Mouse (Mus musculus) MEL (cell line): Measurements from ENCODE around the gene Sucla2. TPM values are rescaled to one million over a fixed set of nuclear protein-coding genes. Genes with fewer than 3 reads are reported as not detected.

Source experiments
- DNase-seq: peaks from one replicate; pipeline ENCODE4 v3.0.0; 2011; ENCODE audit warnings: low read depth, low spot score
- H3K27ac ChIP-seq: 2 replicates; pipeline ENCODE4 v1.5.1; 2012; ENCODE audit warnings: low read depth, mild to moderate bottlenecking, control low read depth, low read length, moderate library complexity; ENCODE audit not compliant: control insufficient read depth
- H3K27me3 ChIP-seq, 2 experiments: fragments of 150-350 bp in 1 of 2; sonication (generic) in 1 of 2; 2 replicates each; pipeline ENCODE4 v1.6.1; 2012; ENCODE audit warnings: low read length in 2 of 2, mild to moderate bottlenecking in 2 of 2, improper control_type of control experiment in 1 of 2, moderate library complexity in 1 of 2; ENCODE audit not compliant: insufficient read depth in 2 of 2, control insufficient read depth in 1 of 2
- H3K36me3 ChIP-seq, 2 experiments: 2 replicates each; pipeline ENCODE4 v1.6.1; 2012 to 2014; ENCODE audit warnings: low read length in 2 of 2, improper control_type of control experiment in 1 of 2, inconsistent platforms in 1 of 2, mild to moderate bottlenecking in 1 of 2; ENCODE audit not compliant: insufficient read depth in 2 of 2, control insufficient read depth in 1 of 2
- H3K4me1 ChIP-seq, 2 experiments: fragments of 150-350 bp in 1 of 2; sonication (generic) in 1 of 2; 2 replicates each; pipeline ENCODE4 v1.6.1; 2012; ENCODE audit warnings: low read length in 2 of 2, improper control_type of control experiment in 1 of 2, mild to moderate bottlenecking in 1 of 2; ENCODE audit not compliant: insufficient read depth in 2 of 2, control insufficient read depth in 1 of 2
- H3K4me3 ChIP-seq, 2 experiments: fragments of 150-350 bp in 1 of 2; sonication (generic) in 1 of 2; 2 replicates each; pipeline ENCODE4 v1.5.1; 2012; ENCODE audit warnings: low read depth in 2 of 2, low read length in 2 of 2, mild to moderate bottlenecking in 2 of 2, moderate library complexity in 2 of 2, control low read depth in 1 of 2, improper control_type of control experiment in 1 of 2; ENCODE audit not compliant: control insufficient read depth in 1 of 2, insufficient read depth in 1 of 2
- H3K79me2 ChIP-seq: 2 replicates; pipeline ENCODE4 v1.6.1; 2012; ENCODE audit warnings: mild to moderate bottlenecking, low read length, moderate library complexity; ENCODE audit not compliant: control insufficient read depth, poor library complexity, insufficient read depth
- H3K9ac ChIP-seq: 2 replicates; pipeline ENCODE4 v1.6.1; 2012; ENCODE audit warnings: low read depth, mild to moderate bottlenecking, control low read depth, low read length, moderate library complexity; ENCODE audit not compliant: control insufficient read depth, poor library complexity, severe bottlenecking
- H3K9me3 ChIP-seq: fragments of 150-350 bp; sonication (generic); replicated peaks from 2 replicates; pipeline ENCODE4 v1.6.1; 2012; ENCODE audit warnings: mild to moderate bottlenecking, low read length, improper control_type of control experiment, moderate library complexity; ENCODE audit not compliant: insufficient read depth
- CHD1 ChIP-seq: IDR thresholded peaks from 2 replicates; pipeline ENCODE4 v1.6.1; 2012; ENCODE audit warnings: low read depth, mild to moderate bottlenecking, inconsistent platforms, low read length, improper control_type of control experiment
- CHD2 ChIP-seq: IDR thresholded peaks from 2 replicates; pipeline ENCODE4 v1.6.1; 2011; ENCODE audit warnings: low read length, improper control_type of control experiment
- GABPA ChIP-seq: IDR thresholded peaks from 2 replicates; pipeline ENCODE4 v1.6.1; 2012; ENCODE audit warnings: low read depth, mild to moderate bottlenecking, inconsistent platforms, low read length, improper control_type of control experiment, moderate library complexity
- GATA1 ChIP-seq: IDR thresholded peaks from 2 replicates; pipeline ENCODE4 v1.6.1; 2011; ENCODE audit warnings: low read depth, low read length, improper control_type of control experiment
- HCFC1 ChIP-seq: IDR thresholded peaks from 2 replicates; pipeline ENCODE4 v1.6.1; 2012; ENCODE audit warnings: low read depth, mild to moderate bottlenecking, inconsistent platforms, low read length, improper control_type of control experiment, moderate library complexity
- KAT2A ChIP-seq: conservative IDR thresholded peaks from 2 replicates; pipeline ENCODE4 v1.6.1; 2012; ENCODE audit warnings: low read depth, low read length, improper control_type of control experiment, inconsistent platforms
- MAFK ChIP-seq: IDR thresholded peaks from 2 replicates; pipeline ENCODE4 v1.6.1; 2011; ENCODE audit warnings: low read depth, mild to moderate bottlenecking, low read length, improper control_type of control experiment, borderline replicate concordance
- MAX ChIP-seq: IDR thresholded peaks from 2 replicates; pipeline ENCODE4 v1.6.1; 2011; ENCODE audit warnings: low read length, improper control_type of control experiment
- MXI1 ChIP-seq: IDR thresholded peaks from 2 replicates; pipeline ENCODE4 v1.6.1; 2011; ENCODE audit warnings: mild to moderate bottlenecking, low read depth, low read length, improper control_type of control experiment
- NELFE ChIP-seq: IDR thresholded peaks from 2 replicates; pipeline ENCODE4 v1.6.1; 2011; ENCODE audit warnings: low read depth, low read length, improper control_type of control experiment
- NRF1 ChIP-seq: IDR thresholded peaks from 2 replicates; pipeline ENCODE4 v1.6.1; 2014; ENCODE audit warnings: low read depth, mild to moderate bottlenecking, inconsistent platforms, low read length, improper control_type of control experiment, moderate library complexity; ENCODE audit not compliant: poor library complexity, insufficient read depth, severe bottlenecking
- POLR2AphosphoS2 ChIP-seq: IDR thresholded peaks from 2 replicates; pipeline ENCODE4 v1.6.1; 2011; ENCODE audit warnings: low read length, improper control_type of control experiment
- POLR2AphosphoS5 ChIP-seq: IDR thresholded peaks from 2 replicates; pipeline ENCODE4 v1.6.1; 2012; ENCODE audit warnings: low read depth, borderline replicate concordance, mild to moderate bottlenecking, inconsistent platforms, low read length, moderate library complexity, mixed read lengths
- RAD21 ChIP-seq: IDR thresholded peaks from 2 replicates; pipeline ENCODE4 v1.6.1; 2011; ENCODE audit warnings: mild to moderate bottlenecking, low read depth, low read length, improper control_type of control experiment
- SIN3A ChIP-seq: IDR thresholded peaks from 2 replicates; pipeline ENCODE4 v1.6.1; 2012; ENCODE audit warnings: low read length, improper control_type of control experiment, inconsistent platforms
- TAL1 ChIP-seq: IDR thresholded peaks from 2 replicates; pipeline ENCODE4 v1.6.1; 2012; ENCODE audit warnings: mild to moderate bottlenecking, inconsistent platforms, low read length, moderate library complexity, mixed read lengths
- TBP ChIP-seq: IDR thresholded peaks from 2 replicates; pipeline ENCODE4 v1.8.0; 2011; ENCODE audit warnings: low read depth, low read length, improper control_type of control experiment
- TCF12 ChIP-seq: IDR thresholded peaks from 2 replicates; pipeline ENCODE4 v1.6.1; 2014; ENCODE audit warnings: low read depth, mild to moderate bottlenecking, inconsistent platforms, low read length, improper control_type of control experiment, moderate library complexity
- USF1 ChIP-seq: IDR thresholded peaks from 2 replicates; pipeline ENCODE4 v1.6.1; 2014; ENCODE audit warnings: low read depth, mild to moderate bottlenecking, inconsistent platforms, low read length, improper control_type of control experiment, moderate library complexity
- USF2 ChIP-seq, 2 experiments: IDR thresholded peaks; 2 replicates each; pipeline ENCODE4 v1.6.1; 2011 to 2012; ENCODE audit warnings: improper control_type of control experiment in 2 of 2, low read length in 2 of 2, borderline replicate concordance in 1 of 2, inconsistent platforms in 1 of 2, low read depth in 1 of 2, mild to moderate bottlenecking in 1 of 2; ENCODE audit not compliant: insufficient read depth in 1 of 2
- ZC3H11A ChIP-seq: IDR thresholded peaks from 2 replicates; pipeline ENCODE4 v1.6.1; 2012; ENCODE audit warnings: low read depth, mild to moderate bottlenecking, inconsistent platforms, low read length, improper control_type of control experiment
- ZKSCAN1 ChIP-seq: IDR thresholded peaks from 2 replicates; pipeline ENCODE4 v1.6.1; 2012; ENCODE audit warnings: low read depth, mild to moderate bottlenecking, inconsistent platforms, low read length, improper control_type of control experiment, moderate library complexity
- ZMIZ1 ChIP-seq: IDR thresholded peaks from 2 replicates; pipeline ENCODE4 v1.6.1; 2012; ENCODE audit warnings: low read depth, mild to moderate bottlenecking, inconsistent platforms, low read length, improper control_type of control experiment, moderate library complexity
- ZNF384 ChIP-seq: IDR thresholded peaks from 2 replicates; pipeline ENCODE4 v1.6.1; 2012; ENCODE audit warnings: low read depth, mild to moderate bottlenecking, inconsistent platforms, low read length, improper control_type of control experiment
- polyA plus RNA-seq, 2 experiments: library from polyadenylated mRNA; stranded (reverse) in 1 of 2; unstranded in 1 of 2; fragments of >175 nt in 1 of 2; fragments of >200 nt in 1 of 2; gene quantifications; 2 replicates each; pipeline versions ENCODE4 v1.2.1 to v1.2.4; 2012; ENCODE audit warnings: low replicate concordance in 2 of 2, low read depth in 1 of 2; ENCODE audit not compliant: insufficient read length in 2 of 2, insufficient read depth in 1 of 2, missing spikeins in 1 of 2
- total RNA-seq: library from RNA; depleted of rRNA; stranded (reverse); fragments of 300-350 nt; gene quantifications from 2 replicates; pipeline ENCODE4 v1.2.3, GENCODE M21; 2012

Sucla2 gene
- total and polyA plus RNA-seq, 3 experiments, result 59.4 to 65.5 (median 61.6) TPM

DNA sequence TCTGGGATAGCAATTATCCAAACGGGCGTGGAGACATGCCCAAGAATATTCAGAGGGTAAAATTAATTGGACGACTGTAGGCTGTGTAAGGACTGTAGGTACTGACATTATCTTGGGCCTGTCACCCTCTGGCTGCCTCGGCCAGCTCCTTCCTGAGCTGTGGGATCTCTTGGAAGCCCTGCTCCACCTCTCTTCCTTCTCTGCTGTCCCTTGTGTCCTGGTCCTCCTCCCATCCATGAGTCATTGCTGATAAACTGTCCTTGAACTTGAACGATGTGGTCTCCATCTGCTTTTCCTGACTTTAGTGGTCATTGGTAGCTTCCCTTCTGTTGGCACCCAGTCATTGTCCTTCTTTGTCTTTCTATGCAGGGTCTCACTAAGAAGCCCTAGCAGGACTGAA, 38.5 kb upstream of the Sucla2 start:
- Histone ChIP-seq H3K9me3 (no peaks in the 10 kb centered on the region), H3K27ac (no peak overlapping the region), H3K79me2 (no peaks in the 10 kb centered on the region), H3K27me3 (no peaks in the 10 kb centered on the region; a peak in 2 of 4 replicates), H3K36me3 (no peaks in the 10 kb centered on the region), H3K4me1 (no peaks in the 10 kb centered on the region), H3K9ac (no peak overlapping the region), H3K4me3 (no peak overlapping the region)
- TF ChIP-seq USF2 (IDR thresholded peaks at IDR 0.05; ENCODE audit: borderline replicate concordance in 1 of 2, insufficient read depth in 1 of 2, low read depth in 1 of 2, low read length in 2 of 2) (no peak), ZMIZ1 (no peak), ZKSCAN1 (no peak), POLR2AphosphoS2 (no peak), KAT2A (no peak), ZC3H11A (no peak), TCF12 (no peak), CHD2 (no peak), NRF1 (no peak), MXI1 (no peak), SIN3A (no peak), NELFE (no peak), GATA1 (no peak)
- DNase-seq, result no peak

DNA sequence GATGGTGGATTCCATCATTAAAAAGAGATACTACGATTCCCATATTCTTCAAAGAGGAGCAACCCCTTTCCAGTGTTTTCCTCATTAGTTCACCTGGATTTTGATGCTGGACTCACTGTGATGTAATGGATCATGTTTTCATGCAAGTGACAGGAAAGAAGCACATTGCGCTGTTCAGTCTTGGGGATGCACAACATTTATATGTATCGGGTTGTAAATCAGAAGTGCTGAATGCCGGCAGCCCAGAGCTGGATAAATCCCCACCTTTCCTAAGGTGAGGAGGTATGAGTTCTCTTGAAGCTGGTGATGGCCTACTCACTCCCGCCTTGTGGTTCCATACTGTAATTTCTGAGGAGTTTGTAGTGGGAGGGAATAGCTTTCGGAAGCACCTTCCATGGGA, 31.8 kb upstream of the Sucla2 start:
- no peak overlapping the region for H3K27ac ChIP-seq
- no peaks in the 10 kb centered on the region for H3K79me2 ChIP-seq
- H3K9me3 ChIP-seq, result no peaks in the 10 kb centered on the region
- TF ChIP-seq RAD21 (no peak), USF2 (IDR thresholded peaks at IDR 0.05; ENCODE audit: borderline replicate concordance in 1 of 2, insufficient read depth in 1 of 2, low read depth in 1 of 2, low read length in 2 of 2) (no peak), SIN3A (no peak), ZMIZ1 (no peak), TAL1 (no peak), HCFC1 (no peak), POLR2AphosphoS2 (no peak), TBP (no peak), USF1 (no peak), POLR2AphosphoS5 (no peak), ZC3H11A (no peak), GATA1 (no peak), CHD2 (no peak), CHD1 (no peak), ZNF384 (no peak), MAX (no peak), MAFK (no peak), GABPA (no peak)
- H3K4me3 ChIP-seq, result no peak overlapping the region
- no peaks in the 10 kb centered on the region for H3K4me1 ChIP-seq
- H3K27me3 ChIP-seq, result peaks cover 2 to 4% of the 10 kb centered on the region in 2 experiments; a peak in 3 of 4 replicates
- DNase-seq, result no peak
- H3K36me3 ChIP-seq, result no peaks in the 10 kb centered on the region
- no peak overlapping the region for H3K9ac ChIP-seq
